Mouse (Mus musculus): ENCODE measurements around the gene Tnfsf13. TPM values are rescaled to one million over a fixed set of nuclear protein-coding genes. Genes with fewer than 3 reads are reported as not detected.

Gene Tnfsf13
- polyA plus RNA-seq, 1 experiment from 2014 or later = 0.43 TPM

DNA sequence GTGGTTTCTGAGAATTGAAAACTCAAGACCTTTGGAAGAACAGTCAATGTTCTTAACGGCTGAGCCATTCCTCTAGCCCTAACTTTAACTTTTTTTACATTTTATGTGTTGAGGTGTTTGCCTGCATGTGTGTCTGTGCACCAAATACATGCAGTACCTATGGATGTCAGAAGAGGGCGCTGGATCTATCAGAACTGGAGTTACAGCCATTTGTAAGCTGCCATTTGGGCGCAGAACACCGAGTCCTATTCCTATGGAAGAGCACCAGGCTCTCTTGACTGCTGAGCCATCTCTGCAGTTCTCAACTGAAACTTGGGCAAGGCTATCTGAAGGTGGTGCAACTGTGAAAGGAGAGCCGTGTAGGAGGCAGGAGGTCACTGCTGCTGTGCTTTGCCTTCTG is 13.0 kb upstream of the Tnfsf13 start:
- no peaks in the 10 kb centered on the region for H3K36me3 ChIP-seq (ENCODE audit: insufficient read depth, low read length)
- DNase-seq (ENCODE audit: low spot score) = no peak
- no peak overlapping the region for H3K4me2 ChIP-seq (ENCODE audit: low read length)
- H3K4me1 ChIP-seq (replicated peaks; ENCODE audit: insufficient read depth, low read length) = peaks cover 9% of the 10 kb centered on the region
- no peaks in the 10 kb centered on the region for H3K9me3 ChIP-seq (replicated peaks; ENCODE audit: low read length)
- TF ChIP-seq CTCF (IDR thresholded peaks at IDR 0.05; ENCODE audit: low read depth) = peak; percentile 34; the same call in 1 of the 2 replicates
- no peak for ATAC-seq (replicated peaks; ENCODE audit: low FRiP score, low read depth)
- no peak overlapping the region for H3K4me3 ChIP-seq (replicated peaks; ENCODE audit: low read depth, low read length)
- H3K9ac ChIP-seq (ENCODE audit: low read depth, low read length) = no peak overlapping the region
- no peak overlapping the region for H3K27ac ChIP-seq
- H3K27me3 ChIP-seq (ENCODE audit: insufficient read depth, low read length) = no peaks in the 10 kb centered on the region
- 69% methylated on average over 5 of the region's 5 CpGs for WGBS

DNA sequence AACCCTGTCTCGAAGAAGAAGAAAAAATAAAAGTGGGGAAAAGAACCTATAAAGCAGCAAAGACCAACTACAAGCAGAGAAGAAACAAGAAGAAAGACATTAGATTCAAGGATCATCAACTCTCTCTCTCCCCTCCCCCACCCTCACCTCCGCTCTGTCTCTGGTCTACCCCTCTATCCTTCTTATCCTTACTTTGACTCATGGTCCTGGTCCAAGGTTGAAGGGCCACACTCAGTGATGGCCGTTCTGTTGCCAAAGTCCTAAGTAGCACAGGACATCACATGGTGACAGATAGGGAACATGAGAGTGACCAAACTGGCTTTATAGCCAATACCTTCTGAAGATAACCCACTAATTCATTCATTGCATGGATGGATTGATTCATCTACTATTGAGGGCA is 11.8 kb upstream of the Tnfsf13 start:
- Histone ChIP-seq H3K4me3 (replicated peaks; ENCODE audit: low read depth, low read length) (no peak overlapping the region), H3K27ac (no peak overlapping the region), H3K27me3 (ENCODE audit: insufficient read depth, low read length) (no peaks in the 10 kb centered on the region), H3K9ac (ENCODE audit: low read depth, low read length) (no peak overlapping the region), H3K4me1 (replicated peaks; ENCODE audit: insufficient read depth, low read length) (peaks cover 14% of the 10 kb centered on the region), H3K9me3 (replicated peaks; ENCODE audit: low read length) (no peaks in the 10 kb centered on the region), H3K36me3 (ENCODE audit: insufficient read depth, low read length) (no peaks in the 10 kb centered on the region), H3K4me2 (ENCODE audit: low read length) (no peak overlapping the region)
- no peak for DNase-seq (ENCODE audit: low spot score)
- TF ChIP-seq CTCF (IDR thresholded peaks at IDR 0.05; ENCODE audit: low read depth) = no peak
- whole genome bisulfite sequencing = 87% methylated on average over 3 of the region's 3 CpGs
- no peak for ATAC-seq (replicated peaks; ENCODE audit: low FRiP score, low read depth)

GRCm38 (mm10) chr11:69695361-69696181 is 10.0 kb upstream of the Tnfsf13 start, which contains the start of the genes Tnfsf12 and Tnfsfm13:
TSS of gene Tnfsf12 (minus strand) at chr11:69695849.
TSS of gene Tnfsfm13 (minus strand) at chr11:69696098.
- DNase-seq (ENCODE audit: low spot score) (peak; percentile 88), ATAC-seq (replicated peaks; ENCODE audit: low FRiP score, low read depth) (peak; percentile 69)
- Histone ChIP-seq H3K36me3 (ENCODE audit: insufficient read depth, low read length) (no peaks in the 10 kb centered on the region), H3K27me3 (ENCODE audit: insufficient read depth, low read length) (no peaks in the 10 kb centered on the region), H3K4me3 (replicated peaks; ENCODE audit: low read depth, low read length) (peak within 1 kb of the TSS; percentile 63), H3K27ac (peak within 1 kb of the TSS; percentile 88), H3K4me2 (ENCODE audit: low read length) (peak within 1 kb of the TSS; percentile 88), H3K9me3 (replicated peaks; ENCODE audit: low read length) (no peaks in the 10 kb centered on the region), H3K4me1 (replicated peaks; ENCODE audit: insufficient read depth, low read length) (peaks cover 14% of the 10 kb centered on the region), H3K9ac (ENCODE audit: low read depth, low read length) (peak within 1 kb of the TSS; percentile 88)
- peak; percentile 36; the same call in 1 of the 2 replicates for TF ChIP-seq CTCF (IDR thresholded peaks at IDR 0.05; ENCODE audit: low read depth)
- WGBS = 2% methylated on average over 40 of the region's 41 CpGs

DNA sequence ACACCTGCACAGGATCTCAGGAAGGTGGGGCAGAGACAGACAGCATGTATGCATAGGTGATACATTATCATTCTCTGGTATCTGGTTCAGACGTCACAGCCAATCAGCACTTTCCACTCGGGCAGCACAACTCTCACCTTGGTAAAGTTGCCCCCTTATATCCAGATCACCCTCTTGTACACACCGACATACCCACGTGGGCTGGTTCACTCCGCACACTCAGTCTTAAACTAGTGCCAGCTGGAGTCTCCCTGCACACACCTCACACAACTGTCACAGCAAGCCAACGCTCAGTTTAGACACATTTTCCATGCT is 9.4 kb upstream of the Tnfsf13 start:
- DNase-seq (ENCODE audit: low spot score) (no peak), ATAC-seq (replicated peaks; ENCODE audit: low FRiP score, low read depth) (no peak)
- no peak for TF ChIP-seq CTCF (IDR thresholded peaks at IDR 0.05; ENCODE audit: low read depth)
- WGBS = 28% methylated on average over 6 of the region's 6 CpGs
- no peaks in the 10 kb centered on the region for H3K27me3 ChIP-seq (ENCODE audit: insufficient read depth, low read length)
- no peaks in the 10 kb centered on the region for H3K36me3 ChIP-seq (ENCODE audit: insufficient read depth, low read length)
- peak overlapping the region; percentile 88 for H3K9ac ChIP-seq (ENCODE audit: low read depth, low read length)
- peaks cover 14% of the 10 kb centered on the region for H3K4me1 ChIP-seq (replicated peaks; ENCODE audit: insufficient read depth, low read length)
- H3K4me2 ChIP-seq (ENCODE audit: low read length) = peak overlapping the region; percentile 88
- no peaks in the 10 kb centered on the region for H3K9me3 ChIP-seq (replicated peaks; ENCODE audit: low read length)
- peak overlapping the region; percentile 88 for H3K27ac ChIP-seq
- H3K4me3 ChIP-seq (replicated peaks; ENCODE audit: low read depth, low read length) = peak overlapping the region; percentile 63

DNA sequence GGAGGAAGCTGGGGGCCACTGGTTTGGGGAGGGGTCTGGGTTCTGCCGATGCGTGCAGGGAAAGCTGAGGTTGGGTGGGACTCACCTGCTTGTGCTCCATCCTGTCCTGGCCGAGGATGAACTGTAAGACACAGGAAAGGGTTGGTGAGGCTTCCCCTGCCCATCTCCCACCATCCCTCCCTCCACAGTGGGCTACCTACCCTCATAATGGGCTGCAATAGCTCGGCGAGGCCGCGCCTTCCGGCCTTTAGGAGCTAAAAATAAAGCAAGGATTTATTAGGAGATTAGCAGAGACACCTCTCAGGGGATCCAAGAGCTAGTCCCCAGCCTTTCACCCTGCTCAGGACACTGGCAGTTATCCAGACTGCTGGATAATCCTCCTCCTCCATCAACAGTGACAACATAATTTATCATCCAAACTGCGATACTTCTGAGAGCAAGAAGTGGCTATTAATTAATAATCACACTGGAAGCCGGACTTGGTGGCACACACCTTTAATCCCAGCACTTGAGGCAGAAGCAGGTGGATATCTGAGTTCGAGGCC is 7.9 kb upstream of the Tnfsf13 start:
- 50% methylated on average over 11 of the region's 11 CpGs for WGBS
- no peak overlapping the region for H3K4me3 ChIP-seq (replicated peaks; ENCODE audit: low read depth, low read length)
- H3K36me3 ChIP-seq (ENCODE audit: insufficient read depth, low read length) = no peaks in the 10 kb centered on the region
- ATAC-seq (replicated peaks; ENCODE audit: low FRiP score, low read depth) (no peak), DNase-seq (ENCODE audit: low spot score) (no peak)
- peak overlapping the region; percentile 39; the same call in 1 of the 2 replicates for H3K27ac ChIP-seq
- no peaks in the 10 kb centered on the region for H3K9me3 ChIP-seq (replicated peaks; ENCODE audit: low read length)
- H3K4me2 ChIP-seq (ENCODE audit: low read length) = no peak overlapping the region
- H3K4me1 ChIP-seq (replicated peaks; ENCODE audit: insufficient read depth, low read length) = peaks cover 14% of the 10 kb centered on the region
- TF ChIP-seq CTCF (IDR thresholded peaks at IDR 0.05; ENCODE audit: low read depth) = no peak
- H3K9ac ChIP-seq (ENCODE audit: low read depth, low read length) = no peak overlapping the region
- H3K27me3 ChIP-seq (ENCODE audit: insufficient read depth, low read length) = no peaks in the 10 kb centered on the region

DNA sequence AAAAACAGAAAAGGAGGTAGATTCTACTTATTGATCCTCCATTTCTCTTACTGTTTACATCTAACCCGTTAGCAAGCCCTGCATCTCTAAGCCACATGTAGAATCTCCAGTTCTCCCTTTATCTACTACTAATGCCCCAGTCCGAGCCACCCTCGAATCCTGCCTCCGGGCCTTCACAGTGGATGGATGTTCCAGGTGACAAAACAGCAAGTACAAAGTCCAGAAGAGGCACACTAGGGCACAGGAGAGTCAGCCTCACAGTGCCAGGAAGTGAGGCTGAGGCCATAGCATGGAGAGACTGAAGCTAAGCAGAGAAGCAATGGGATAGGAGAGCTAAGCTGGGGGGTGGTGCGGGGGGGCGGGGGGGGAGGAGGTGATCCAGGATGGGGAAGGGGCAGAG is 7.3 kb upstream of the Tnfsf13 start:
- Histone ChIP-seq H3K4me3 (replicated peaks; ENCODE audit: low read depth, low read length) (no peak overlapping the region), H3K27ac (peak overlapping the region; percentile 39; the same call in 1 of the 2 replicates)
- WGBS = 80% methylated on average over 6 of the region's 6 CpGs

More for the DNA sequence above, 7.3 kb upstream of the Tnfsf13 start:
- H3K27me3 ChIP-seq (ENCODE audit: insufficient read depth, low read length) = no peaks in the 10 kb centered on the region
- no peak overlapping the region for H3K9ac ChIP-seq (ENCODE audit: low read depth, low read length)
- ATAC-seq (replicated peaks; ENCODE audit: low FRiP score, low read depth) = peak; percentile 59
- H3K9me3 ChIP-seq (replicated peaks; ENCODE audit: low read length) = no peaks in the 10 kb centered on the region
- H3K4me1 ChIP-seq (replicated peaks; ENCODE audit: insufficient read depth, low read length) = peaks cover 14% of the 10 kb centered on the region
- DNase-seq (ENCODE audit: low spot score) = no peak
- no peak for TF ChIP-seq CTCF (IDR thresholded peaks at IDR 0.05; ENCODE audit: low read depth)
- no peak overlapping the region for H3K4me2 ChIP-seq (ENCODE audit: low read length)
- H3K36me3 ChIP-seq (ENCODE audit: insufficient read depth, low read length) = no peaks in the 10 kb centered on the region

Measured in kidney, postnatal 0 days (tissue).